Mouse (Mus musculus) olfactory bulb, adult 2 months (tissue): ENCODE data around the gene Tex22.

Experiments used
- CTCF ChIP-seq: fragments of 200-500 bp; IDR thresholded peaks from 2 replicates; pipeline ENCODE4 v1.5.1; 2012; ENCODE audit warnings: low read depth, mild to moderate bottlenecking, low read length, moderate library complexity; ENCODE audit not compliant: insufficient read depth
- POLR2A ChIP-seq: fragments of 200-500 bp; IDR thresholded peaks from 2 replicates; pipeline ENCODE4 v1.6.1; 2012; ENCODE audit warnings: mild to moderate bottlenecking, low read depth, low read length, moderate library complexity; ENCODE audit not compliant: insufficient read depth

- TF ChIP-seq CTCF (no peak), POLR2A (no peak)
Observed at GRCm38 (mm10) chr12:113138291-113138690, 64.0 kb downstream of the Tex22 start.
